Mouse (Mus musculus): ENCODE data around the gene Kcng1.

Kcng1 gene

DNA sequence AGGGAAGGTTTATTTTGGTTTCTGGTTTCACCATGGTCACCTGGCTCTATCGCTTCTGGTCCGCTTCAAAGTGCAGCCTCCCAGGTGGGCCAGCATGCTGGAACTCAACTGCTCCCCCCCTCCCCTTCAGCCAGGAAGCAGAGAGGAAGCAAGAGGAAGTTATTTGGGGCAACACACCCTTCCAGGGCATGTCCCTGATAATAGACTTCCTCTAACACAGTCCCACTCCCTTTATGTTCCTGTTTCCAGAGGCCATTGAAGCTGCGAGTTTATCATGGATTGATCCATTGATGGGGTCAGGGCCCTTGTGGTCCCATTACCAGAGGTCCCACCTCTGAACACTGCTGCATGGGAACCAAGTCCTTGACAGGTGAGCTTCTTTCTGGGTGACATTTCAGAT lies 21.4 kb downstream of the Kcng1 start:
- no peak for DNase-seq (ENCODE audit: low spot score in 2 of 2)

DNA sequence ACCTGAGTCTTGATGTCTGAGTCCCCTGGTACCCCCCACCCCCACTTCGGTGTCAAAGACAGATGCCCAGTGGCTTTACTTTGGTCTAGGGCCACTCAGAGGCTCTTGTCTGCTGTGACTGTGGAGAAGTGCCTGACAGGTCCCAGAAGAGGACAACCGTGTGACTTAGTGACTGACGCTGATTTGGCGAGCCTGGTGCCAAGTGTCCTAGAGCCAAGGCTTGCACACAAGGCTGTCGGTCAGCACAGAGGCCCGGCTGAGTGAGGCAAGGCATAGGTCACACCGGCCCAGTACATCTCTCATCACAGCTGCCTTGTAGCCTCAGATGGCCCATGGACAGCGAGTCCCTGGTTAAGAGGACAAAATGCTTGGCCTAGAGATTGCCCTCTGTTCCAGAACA lies 22.5 kb downstream of the Kcng1 start:
- DNase-seq (ENCODE audit: low spot score in 2 of 2) = no peak

DNA sequence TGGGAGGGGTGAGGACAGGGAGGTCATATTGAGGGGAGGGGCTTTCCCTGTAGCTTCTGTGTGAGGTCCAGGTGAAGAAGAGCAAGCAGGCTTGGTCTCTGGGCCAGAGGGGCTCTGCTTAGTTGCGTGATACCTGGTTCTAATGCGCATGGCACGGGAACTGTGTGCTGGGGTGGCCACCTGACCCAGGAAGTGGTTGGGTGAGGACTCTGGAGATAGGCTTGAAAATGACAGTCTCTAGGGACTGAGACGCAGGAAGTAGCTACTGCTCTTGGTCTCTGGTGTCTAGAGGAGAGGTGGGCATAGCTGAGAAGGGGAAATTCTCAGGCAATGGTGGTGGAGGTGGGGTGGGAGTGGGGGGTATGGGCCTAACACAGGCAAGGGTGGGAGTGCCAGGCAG lies 24.3 kb downstream of the Kcng1 start:
- DNase-seq (ENCODE audit: low spot score in 2 of 2) = no peak

DNA sequence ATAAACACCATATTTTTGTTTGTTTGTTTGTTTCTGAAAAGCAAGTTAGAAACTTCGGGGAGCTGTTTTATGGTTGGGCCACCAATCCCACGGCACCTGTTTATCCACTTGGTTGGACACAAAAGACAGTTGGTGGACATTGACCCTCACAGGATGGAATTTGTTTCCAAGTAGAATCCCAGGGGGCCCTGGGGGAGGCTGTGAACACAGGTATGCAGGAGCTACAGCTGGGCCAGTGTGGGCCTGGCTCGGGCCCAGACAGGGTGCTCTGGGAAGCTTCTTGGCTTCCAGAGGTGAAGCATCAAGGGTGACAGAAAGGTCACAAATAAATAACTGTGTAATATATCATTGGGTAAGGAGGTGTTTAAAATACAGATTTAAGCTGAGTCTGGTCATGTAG lies 25.0 kb downstream of the Kcng1 start:
- DNase-seq (ENCODE audit: low spot score in 2 of 2) = no peak

DNA sequence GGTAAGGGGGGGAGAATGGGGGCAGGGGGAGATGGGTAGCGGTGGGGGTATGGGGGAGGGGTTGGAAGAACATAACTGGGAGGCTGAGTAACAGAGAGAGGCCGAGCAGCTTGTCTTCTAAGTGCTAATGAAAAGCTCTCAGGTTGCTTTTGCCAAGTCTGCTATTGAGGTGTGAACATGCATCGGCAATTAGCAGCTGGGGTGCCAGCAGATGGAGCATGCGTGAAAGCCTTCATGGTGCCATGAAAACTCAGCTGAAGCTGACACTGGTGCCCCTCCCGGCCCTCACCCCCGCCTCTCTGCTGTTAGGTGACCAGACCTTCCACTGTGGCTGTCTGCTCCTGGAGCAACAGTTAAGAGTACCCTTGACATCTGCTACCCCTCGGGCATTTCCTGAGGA lies 27.7 kb downstream of the Kcng1 start:
- DNase-seq (ENCODE audit: low spot score in 2 of 2) = no peak

DNA sequence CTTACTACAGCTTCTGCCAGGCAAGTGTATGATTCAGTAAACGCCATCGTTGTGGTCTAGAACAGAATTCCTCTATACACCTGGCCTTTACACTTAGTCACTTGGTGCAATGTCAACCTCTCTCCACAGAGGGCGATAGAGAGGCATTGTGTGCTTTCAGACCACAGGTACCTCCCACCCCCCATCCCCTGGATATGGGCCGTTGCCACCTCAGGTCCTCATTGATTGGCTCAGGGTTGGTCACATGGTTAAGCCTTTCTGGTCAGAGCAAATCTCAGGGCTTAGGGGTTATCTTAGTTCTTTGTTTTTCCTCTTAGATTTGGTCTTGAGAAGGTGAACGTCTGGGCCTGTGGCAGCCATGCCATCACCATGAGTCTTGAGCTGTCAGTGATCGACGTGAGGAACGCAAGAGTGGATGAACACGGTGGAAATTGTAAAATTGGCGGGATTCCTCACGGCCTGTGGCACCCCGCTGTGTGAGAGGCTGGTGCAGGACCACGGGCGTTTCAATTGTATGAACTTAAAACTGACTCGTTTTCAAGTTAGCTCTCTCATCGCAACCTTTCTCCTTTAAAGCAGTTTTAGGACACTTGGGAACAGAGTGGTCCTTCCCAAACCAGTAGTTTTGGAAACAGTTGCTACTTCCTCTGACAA lies 28.8 kb downstream of the Kcng1 start:
- DNase-seq (ENCODE audit: low spot score in 2 of 2) = no peak

DNA sequence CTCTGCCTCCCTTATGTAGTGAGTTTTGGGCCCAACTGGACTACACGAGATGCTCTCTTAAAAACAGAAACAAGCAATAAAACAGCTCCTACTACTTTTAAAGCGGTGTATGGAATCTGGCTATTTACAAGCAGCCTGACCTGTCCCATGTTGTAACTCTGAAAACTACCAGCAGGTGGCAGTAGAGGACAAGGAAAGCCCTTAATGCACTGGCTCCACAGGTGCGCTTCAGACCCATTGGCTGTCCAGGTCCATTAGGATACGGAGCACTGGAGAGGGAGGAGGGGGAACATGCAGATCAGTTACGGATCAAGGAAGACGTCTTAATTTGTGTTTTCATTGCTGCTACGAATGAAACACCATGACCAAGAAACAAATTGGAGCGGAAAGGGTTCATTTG lies 31.3 kb downstream of the Kcng1 start:
- peak; percentile 81 to 93 for DNase-seq (ENCODE audit: low spot score in 2 of 2)

DNA sequence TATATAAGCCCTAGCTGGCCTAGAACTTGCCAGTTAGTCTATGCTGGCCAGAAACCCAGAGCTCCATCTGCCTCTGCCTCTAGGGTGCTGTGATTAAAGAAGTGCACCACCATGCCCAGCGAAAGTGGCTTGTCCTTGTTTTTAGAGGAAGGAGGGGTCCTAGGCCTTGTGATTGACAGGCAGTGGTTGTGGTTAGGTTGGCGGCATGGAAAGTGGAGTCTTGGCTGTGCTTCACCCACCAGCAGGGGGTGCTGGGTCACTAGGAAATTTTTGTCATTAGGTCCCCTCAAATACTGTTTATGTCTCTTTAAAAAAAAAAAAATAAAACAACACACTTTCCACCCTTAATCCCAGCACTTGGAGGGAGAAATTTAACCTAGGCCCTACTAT lies 32.7 kb downstream of the Kcng1 start:
- no peak for DNase-seq (ENCODE audit: low spot score in 2 of 2)

DNA sequence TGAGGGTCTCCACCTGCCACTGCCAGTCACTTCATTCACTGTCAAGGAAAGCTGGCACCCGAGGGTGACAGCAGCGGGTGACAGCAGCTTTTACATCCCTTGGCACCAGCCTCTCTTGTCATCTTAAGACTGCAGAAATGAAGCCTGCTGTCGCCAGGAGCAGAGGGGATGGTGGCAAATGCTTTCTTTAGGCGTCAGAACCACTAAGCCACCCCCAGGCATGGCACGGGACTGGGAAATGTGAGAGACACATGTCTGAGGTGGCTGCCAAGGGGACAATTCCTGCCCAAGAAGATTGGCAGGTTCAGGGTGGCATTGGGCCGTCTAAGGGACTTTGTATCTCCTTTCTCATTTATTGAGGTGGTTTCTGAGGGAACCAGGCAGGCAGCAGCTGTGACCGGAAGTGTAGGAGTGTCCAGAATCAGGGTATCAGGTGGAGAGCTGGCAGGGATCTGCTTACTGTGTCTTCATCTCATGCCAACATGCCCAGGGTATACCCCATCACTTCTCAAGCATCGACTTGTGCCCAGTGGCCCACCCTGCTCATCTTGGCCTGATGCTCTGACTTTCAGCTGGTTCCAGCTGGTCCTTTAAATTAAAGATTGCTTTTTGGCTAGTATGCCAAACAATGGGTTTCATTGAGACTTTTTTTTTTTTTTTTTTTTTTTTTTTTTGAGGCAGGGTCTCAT lies 33.2 kb downstream of the Kcng1 start:
- DNase-seq (ENCODE audit: low spot score in 2 of 2) = no peak

DNA sequence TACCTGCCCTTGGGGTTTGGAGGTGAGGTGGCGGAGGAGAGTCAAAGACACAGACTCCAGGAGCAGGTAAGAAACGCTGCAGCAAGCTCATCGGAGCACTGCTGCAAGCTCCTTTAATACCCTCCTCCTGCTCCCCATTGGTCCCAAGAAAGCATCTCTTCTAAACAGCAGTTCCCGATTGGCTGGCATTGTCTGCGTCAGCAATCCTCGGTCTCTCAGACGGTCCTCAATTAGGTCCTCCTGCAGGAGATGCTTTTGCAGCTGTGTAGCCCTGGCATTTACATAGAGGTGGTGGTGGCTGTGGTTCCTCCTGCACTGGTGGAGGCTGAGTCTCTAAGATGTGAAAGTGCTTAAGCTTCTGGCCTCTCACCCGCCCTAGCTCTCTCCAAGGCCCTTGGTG lies 36.0 kb downstream of the Kcng1 start:
- no peak for DNase-seq (ENCODE audit: low spot score in 2 of 2)

DNA sequence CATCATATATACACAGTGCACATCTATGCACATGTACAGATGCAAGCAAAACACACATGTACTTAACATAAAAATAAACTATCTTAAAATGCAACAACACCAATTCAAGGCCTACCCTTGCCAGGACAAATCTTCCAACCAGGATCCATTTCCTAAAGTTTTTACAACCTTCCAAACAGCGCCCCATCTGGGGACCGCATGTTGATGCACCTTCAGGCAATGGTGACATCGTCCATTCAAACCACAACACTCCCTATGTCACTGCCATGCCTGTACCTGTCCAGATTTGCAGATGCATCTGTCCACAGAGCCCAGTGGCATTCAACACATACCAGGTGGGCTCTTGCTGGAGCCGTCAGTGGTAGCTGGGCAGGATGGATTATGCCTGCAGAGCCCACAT lies 38.3 kb downstream of the Kcng1 start:
- DNase-seq (ENCODE audit: low spot score in 2 of 2) = no peak

DNA sequence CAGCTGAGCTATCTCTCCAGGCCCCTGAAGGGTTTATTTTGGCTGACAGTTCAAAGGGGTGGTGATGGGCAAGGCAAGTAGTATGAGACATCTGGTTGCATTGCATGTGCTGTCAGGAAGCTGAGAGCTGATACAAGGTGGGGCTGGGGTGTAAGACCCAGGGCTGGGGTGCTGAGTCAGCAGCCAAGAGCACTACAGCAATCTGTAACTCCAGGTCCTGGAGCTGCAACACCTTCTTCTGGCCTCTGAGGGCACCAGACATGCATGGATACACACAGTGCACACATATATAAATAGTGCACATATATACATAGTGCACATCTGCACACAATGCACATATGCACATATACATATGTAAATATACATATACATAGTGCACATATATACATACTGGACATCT lies 38.7 kb downstream of the Kcng1 start:
- DNase-seq (ENCODE audit: low spot score in 2 of 2) = no peak

DNA sequence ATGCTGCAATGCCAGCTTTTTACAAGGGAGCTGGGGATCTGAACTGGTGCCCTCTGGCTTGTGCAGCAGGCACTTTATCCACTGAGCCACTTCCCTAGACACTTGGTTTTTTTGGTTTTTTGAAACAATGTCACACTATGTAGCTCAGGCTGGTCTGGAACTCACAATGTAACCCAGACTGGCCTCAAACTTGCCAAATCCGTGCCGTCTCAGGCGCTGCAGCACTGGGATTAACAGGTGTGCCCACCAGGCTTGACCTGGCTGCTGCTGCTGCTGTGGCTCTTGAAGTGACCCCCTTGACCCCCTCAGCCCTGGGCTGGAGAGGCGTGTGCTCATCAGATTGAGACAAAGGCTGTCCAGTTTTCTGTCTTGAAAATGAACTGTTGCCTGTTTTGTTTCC lies 43.2 kb downstream of the Kcng1 start:
- DNase-seq (ENCODE audit: low spot score in 2 of 2) = no peak

DNA sequence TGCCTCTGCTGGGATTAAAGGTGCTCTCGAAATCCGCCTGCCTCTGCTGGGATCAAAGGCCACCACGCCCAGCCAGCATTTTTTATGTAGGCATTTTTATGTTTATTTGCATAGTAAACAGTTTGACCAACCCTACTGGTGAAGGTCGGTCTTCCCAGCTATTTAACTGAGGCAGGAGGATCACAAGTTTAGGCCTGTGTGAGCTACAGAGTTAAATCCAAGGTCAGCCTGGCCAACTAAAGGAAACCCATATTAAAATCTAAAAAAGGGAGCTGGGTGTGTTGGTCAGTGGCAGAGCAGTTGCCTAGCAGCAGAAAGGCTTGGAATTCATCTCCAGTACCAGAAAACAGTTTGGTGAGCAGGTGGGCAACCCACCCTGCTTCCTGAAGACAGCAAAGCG lies 48.2 kb downstream of the Kcng1 start:
- DNase-seq (ENCODE audit: low spot score in 2 of 2) = no peak

DNA sequence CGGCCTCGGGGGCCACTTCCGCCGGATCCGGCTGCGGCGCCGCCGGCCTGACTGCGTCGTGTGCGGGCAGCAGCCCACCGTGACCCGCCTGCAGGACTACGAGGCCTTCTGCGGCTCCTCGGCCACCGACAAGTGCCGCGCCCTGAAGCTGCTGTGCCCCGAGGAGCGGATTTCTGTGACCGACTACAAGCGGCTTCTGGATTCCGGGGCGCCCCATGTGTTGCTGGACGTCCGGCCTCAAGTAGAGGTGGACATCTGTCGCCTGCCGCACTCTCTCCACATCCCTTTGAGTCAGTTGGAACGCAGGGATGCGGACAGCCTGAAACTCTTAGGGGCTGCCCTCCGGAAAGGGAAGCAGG lies 50.1 kb downstream of the Kcng1 start:
- DNase-seq (ENCODE audit: low spot score in 2 of 2) = peak in 1 of 2 experiments; percentile 66

DNA sequence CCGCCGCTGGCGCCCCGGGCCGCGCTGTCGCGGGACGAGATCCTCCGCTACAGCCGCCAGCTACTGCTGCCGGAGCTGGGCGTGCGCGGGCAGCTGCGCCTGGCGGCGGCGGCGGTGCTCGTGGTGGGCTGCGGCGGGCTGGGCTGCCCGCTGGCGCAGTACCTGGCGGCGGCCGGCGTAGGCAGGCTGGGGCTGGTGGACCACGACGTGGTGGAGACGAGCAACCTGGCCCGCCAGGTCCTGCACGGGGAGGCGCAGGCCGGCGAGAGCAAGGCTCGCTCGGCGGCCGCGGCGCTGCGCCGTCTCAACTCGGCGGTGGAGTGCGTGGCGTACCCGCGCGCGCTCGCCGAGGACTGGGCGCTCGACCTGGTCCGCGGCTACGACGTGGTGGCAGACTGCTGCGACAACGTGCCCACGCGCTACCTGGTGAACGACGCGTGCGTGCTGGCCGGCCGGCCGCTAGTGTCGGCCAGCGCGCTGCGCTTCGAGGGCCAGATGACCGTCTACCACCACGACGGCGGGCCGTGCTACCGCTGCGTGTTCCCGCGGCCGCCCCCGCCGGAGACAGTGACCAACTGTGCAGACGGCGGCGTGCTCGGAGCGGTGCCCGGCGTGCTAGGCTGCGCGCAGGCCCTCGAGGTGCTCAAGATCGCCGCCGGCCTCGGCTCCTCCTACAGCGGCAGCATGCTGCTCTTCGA lies 50.6 kb downstream of the Kcng1 start:
- peak; percentile 32 to 69 for DNase-seq (ENCODE audit: low spot score in 2 of 2)

DNA sequence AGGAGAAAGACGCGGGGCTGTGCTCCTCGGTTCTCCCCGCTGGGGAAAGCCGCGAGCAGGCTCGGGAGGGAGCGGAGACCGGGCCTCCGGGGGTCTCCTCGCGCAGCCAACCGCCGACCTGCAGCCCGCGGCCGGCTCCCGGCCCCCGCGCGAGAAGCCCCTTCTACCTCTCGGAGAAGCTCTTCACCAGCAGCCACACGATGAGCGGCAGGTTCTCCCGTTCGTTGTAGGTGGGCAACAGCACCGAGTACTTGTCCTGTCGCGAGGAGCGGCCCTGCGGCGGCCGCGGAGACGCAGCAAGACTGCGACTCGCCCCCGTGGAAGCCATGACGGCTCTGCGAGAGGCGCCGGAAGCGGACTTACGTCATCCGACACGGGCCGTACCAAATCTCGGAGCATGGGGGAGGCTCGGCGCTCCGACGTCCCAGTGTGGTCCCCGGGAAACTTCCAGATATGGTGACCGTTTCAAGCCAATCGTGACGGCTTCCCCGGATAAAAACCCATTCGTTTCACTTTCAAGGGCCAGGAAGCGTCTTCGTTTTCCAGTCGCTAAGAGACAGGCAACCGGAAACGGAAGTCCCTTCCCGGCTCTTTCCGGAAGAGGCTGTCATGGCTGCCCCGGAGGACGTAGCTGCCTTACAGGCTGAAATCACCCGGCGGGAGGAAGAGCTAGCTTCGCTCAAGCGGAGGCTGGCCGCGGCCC lies 51.4 kb downstream of the Kcng1 start, which contains the start of the genes Gm20716, Dpm1 and Mocs3:
Gene Gm20716 (minus strand): TSS at position 339 of the 703 bp plus-strand sequence.
Gene Dpm1 (minus strand): TSS at position 566 of the 703 bp plus-strand sequence.
Gene Mocs3 (plus strand): TSS at position 597 of the 703 bp plus-strand sequence.
- DNase-seq (ENCODE audit: low spot score in 2 of 2) = peak; percentile 80 to 91

DNA sequence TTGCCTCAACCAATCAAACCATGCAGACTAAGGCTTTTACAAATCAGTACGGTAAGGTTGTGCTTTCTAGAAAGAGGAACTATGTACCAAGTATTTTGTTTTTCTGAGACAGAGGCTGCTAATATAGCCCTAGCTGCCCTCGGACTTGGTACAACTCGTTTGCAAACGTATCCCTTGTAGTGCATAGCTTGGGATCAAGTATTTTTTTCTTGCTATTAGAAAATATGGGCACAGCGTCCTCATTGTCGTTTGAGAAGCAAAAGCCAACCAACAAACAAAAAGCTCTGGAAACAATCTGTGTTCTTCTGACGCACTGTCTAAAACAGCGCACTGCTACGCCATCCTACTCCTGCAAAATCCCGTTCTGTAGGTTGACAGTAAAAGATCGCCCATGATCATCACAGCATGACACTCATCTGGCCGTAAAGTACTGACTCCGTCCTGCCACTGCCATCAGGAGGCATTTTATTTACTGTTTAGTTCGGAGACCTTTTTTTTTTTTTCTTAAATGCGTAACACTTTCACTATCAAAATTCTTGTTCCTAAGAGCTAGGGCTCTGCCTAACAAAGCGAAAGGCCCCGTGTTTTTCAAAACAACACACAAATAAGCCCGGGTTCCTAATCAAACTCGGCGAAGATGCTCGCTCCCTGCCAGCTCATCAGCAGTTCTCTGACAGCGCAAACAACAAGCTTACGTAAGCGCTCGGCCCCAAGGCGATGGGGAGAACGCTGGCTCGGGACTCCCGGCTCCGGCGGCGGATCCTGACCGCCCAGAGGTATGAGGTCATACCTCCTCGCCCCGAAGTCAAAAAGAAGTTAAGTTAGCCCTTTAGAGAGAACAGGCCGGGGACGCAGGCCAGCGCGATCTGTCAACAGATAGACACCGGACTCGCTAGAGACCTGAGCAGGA lies 52.2 kb downstream of the Kcng1 start:
- peak in 1 of 2 experiments; percentile 42 for DNase-seq (ENCODE audit: low spot score in 2 of 2)

DNA sequence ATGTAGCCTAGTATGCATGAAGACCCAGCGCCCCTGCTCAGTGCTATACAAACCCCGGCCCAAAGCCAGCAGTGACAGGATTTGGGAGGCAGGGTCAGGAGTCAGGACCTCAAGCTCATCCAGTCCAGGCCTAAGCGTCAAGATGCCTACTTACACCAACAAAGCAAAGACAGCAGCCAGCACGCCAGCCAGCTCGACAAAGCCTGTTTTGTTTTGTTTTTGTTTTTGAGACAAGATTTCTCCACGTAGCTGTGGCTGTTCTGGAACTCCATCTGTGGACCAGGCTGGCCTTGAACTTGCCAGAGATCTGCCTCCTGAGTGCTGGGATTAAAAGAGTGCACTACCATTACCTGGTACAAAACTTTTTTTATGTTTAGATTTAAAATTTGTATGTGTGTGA lies 58.2 kb downstream of the Kcng1 start:
- DNase-seq (ENCODE audit: low spot score in 2 of 2) = no peak

DNA sequence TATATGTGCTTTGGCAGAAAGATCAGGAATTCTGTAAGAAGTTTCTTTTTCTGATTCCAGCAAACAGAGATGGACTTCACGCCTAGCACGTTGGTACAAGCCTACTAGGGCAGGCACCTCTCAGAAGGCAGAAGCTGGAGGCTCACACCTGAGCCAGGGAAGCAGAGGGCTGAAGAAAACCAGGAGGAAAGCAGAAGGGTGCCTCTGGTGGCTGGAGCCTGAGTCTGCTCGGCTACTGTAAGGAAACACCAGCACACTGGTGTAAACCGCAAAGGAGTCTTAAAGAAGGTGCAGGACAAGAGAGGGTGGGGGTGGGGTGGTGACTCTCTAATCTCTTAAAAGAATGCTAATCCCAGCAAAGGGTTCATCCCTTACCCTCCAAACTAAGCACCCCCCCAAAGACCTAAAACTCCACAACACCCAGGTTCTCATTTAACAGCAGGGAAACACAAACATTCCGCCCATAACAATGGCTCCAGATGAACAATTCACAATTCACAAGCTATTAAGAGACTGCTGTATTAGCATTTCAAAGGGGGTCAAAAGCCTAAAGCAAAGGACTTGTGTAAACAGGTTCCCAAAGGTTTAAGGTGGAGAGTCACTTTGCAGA lies 67.6 kb downstream of the Kcng1 start:
- DNase-seq (ENCODE audit: low spot score in 2 of 2) = no peak
